Mouse (Mus musculus): ENCODE results near the gene Fam222a.

The Fam222a gene

DNA sequence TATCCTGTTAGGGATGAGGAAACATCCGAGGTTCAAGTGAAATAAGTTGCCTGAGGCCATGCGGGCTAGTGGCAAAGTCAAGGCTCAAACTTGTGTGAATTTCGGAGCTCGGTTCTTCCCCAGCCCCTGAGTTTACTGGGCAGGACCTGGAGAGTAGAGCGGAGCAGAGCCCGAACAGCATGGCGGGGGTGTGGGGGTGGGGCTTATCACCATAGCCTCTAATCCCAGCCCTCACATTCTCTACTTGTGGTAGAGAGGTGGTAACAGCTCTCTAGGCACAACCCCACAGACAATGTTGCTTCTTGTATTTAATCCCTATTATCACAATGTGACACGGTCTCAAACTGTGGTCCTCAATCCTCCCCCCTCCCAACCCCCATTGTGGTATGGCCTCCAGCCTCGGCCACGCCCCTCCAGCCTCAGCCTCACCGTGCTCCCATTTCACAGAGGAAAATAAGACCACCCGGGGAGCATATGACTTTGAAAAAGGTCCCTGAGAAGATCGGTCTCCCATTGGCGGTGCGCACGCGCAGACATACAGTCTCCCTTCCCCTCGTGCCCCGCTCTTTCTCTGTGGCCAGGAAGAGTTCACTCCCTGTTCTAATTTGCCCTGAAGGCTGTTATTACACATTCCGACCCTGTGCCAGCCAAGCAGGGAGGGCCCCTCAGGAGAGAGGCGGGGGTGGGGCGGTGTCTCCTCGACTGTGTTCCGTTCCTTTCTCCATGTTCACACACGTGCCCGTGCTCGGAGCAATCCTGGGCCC, 79.6 kb downstream of the Fam222a start:
- ChIA-PET CTCF (interaction anchor here in 3 of 4 experiments (0.6 to 1.9 kb wide), 9 partner anchors 8 to 43 kb away, joined by 3 to 5 read pairs (median 4); no protein-coding TSS in a partner anchor), POLR2A (interaction anchor here in 3 of 4 experiments (0.6 to 1.6 kb wide), 12 partner anchors 11 to 189 kb away, joined by 3 to 7 read pairs (median 3); partner anchors contain the start of gene Trpv4 (in 1 of the 3))

DNA sequence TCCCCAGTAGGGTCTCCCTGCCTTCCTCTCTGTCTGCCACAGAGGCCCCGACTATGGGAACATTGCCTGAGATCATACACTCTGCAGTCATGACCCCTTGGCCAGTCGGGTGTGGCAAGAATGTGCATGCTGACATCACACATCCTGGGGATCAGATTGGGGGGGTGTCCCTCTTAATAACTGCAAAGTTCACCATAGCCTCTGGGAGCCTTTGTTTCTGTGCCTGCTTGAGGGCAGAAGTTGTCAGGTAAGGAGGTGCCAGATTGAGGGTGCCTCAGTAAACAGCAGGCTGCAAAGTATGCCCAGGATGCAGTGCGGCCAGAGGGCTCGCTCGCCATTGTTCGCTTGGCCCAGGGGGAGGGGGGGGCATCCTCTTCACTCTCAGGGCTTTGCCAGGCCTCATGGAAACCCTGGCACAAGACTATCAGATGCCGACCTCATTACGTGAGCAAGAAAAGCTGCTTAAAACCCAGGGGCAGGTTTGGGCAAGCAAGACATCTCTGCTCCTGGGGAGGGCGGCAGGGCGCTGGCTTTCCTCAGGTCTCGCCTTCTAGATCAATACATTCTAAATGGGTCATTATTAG, 81.0 kb downstream of the Fam222a start:
- ChIA-PET CTCF (interaction anchor here in 1 of 4 experiments (1.2 to 1.3 kb wide), 2 partner anchors 8 to 9 kb away, joined by 3 to 4 read pairs; no protein-coding TSS in a partner anchor), POLR2A (interaction anchor here in 1 of 4 experiments (1.3 kb wide), 1 partner anchor 14 kb away, joined by 3 read pairs; no protein-coding TSS in a partner anchor)

DNA sequence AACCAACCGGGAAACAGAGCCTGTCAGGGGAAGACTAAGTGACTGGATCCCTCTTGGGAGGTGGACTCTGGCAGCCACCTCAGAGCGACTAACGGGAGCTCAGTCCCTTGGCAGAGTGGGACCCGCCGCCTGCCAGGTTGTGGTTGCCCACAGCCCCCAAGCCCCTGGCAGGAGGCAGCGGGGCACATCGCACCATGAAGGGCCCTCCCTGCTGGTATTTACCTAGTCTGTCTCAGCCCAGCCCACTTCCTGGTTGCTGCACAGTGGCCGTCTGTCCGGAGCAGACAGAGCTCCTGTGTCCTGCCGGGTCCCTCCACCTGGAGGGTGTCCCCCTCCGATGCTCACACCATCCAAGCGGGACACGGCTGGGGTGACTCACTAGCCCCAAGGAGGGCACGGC, 83.2 kb downstream of the Fam222a start:
- POLR2A ChIA-PET: interaction anchor here (0.6 to 2.0 kb wide), 13 partner anchors 8 to 503 kb away, joined by 3 to 7 read pairs (median 4); partner anchors contain the start of gene Gltp (in 1 of the 4)
- CTCF ChIA-PET: interaction anchor here in 3 of 4 experiments (0.5 to 2.2 kb wide), 6 partner anchors 11 to 805 kb away, joined by 3 to 13 read pairs (median 5); no protein-coding TSS in a partner anchor

DNA sequence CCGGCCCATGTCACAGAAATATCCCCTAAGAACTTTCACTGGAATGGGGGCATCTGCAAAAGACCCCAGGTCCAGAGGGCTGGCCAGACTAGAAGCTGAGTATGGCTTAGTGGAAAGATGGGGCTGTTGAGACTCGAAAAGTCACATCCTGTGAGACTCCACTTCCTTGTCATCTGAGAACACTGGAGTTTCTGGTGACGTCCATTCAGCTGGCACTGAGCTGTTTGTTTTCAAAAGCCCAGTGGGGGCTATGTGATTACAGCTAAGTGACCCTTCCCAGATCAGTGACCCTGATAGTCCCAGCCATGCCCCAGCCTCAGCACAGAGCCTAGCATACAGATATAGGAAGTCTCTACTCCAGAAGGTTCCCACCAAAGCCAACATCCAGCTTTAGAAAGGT, 83.6 kb downstream of the Fam222a start:
- POLR2A ChIA-PET: interaction anchor here (0.6 to 2.0 kb wide), 6 partner anchors 10 to 47 kb away, joined by 3 to 7 read pairs (median 5); no protein-coding TSS in a partner anchor
- CTCF ChIA-PET: interaction anchor here in 2 of 4 experiments (0.5 to 2.2 kb wide), 7 partner anchors 10 to 805 kb away, joined by 3 to 13 read pairs (median 4); no protein-coding TSS in a partner anchor

DNA sequence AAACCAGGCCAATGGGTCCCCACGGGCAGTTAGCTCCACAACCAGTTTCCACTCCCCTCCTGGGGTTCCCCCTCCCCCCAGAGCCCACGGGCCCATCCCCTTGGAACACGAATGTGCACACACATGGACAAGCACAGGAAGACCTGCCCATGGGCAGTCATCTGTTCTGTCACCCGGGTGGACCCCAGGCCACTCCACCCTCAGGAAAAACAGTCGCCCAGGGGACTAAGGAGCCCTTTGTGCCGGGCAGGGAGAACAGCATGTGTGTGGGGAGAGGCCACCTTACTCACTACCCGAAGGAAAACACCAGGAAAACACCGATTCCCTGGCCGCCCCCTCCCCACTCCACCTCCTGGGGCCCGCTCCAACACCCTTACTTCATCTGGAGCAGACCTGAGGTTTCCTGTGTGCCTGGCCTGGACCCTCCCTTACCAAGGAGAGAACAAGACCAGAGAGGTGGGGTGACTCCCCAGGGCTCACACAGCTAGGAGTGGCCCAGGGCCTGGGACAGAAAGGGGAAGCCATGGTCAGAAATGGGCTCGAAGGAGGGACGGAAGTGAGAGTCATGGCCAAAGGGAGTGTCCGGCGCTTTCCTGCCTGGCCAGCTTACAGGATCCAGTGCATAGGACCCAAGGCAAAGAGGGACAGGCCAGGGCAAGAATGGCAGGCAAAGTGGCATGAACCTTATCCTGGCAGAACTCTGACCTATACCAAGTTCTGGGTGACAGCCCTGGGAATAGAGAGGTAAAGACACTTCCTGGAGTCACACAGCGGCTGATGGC, 86.0 kb downstream of the Fam222a start:
- ChIA-PET POLR2A (interaction anchor here in 1 of 4 experiments (1.0 kb wide), 1 partner anchor 11 kb away, joined by 3 read pairs; no protein-coding TSS in a partner anchor), CTCF (interaction anchor here in 2 of 4 experiments (1.2 kb wide), 2 partner anchors 14 to 35 kb away, joined by 3 to 4 read pairs; no protein-coding TSS in a partner anchor)

DNA sequence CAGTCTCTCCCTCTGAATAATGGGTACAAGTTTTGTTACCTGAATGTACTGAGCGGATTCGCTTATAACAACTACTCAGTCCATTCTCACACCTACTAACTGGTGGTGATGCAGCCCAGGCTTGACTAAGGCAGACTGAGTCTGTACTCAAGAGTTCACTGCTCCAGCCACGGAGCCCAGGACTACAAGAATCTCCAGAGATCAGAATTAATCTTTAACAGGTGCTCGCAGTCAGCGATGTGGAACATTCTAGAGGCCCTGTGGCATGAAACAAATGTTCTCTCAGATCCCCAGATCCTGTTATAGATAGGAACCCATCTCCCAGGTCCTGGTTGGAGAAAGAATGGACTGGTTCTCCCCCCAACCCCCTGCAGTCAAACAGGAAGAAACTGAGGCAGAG, 87.9 kb downstream of the Fam222a start:
- ChIA-PET POLR2A (interaction anchor here in 1 of 4 experiments (1.1 kb wide), 1 partner anchor 11 kb away, joined by 3 read pairs; no protein-coding TSS in a partner anchor), CTCF (interaction anchor here in 2 of 4 experiments (1.2 to 2.5 kb wide), 3 partner anchors 12 to 246 kb away, joined by 3 to 8 read pairs (median 7); no protein-coding TSS in a partner anchor)

DNA sequence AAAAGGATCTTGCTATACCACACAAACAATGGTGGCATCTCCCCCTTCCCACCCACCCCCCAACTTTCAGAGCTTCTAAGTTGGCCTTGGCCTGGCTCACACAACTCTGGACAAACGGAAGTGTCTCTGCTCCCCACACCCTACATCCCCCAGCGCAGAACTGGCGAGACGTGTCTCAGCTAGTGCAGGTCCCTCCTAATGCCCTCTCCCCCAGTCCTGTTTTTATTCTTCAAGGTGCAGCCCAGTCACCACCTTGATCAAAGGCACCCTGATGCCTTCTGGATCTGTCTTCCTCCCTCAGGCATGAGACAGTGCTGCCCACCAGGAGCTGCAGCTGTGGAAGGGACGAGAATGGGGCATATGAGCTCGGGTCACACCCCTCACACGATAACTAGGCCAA, 88.5 kb downstream of the Fam222a start:
- CTCF ChIA-PET: interaction anchor here in 2 of 4 experiments (0.5 to 3.7 kb wide), 6 partner anchors 11 to 301 kb away, joined by 3 to 14 read pairs (median 8); no protein-coding TSS in a partner anchor
- POLR2A ChIA-PET: interaction anchor here in 1 of 4 experiments (1.1 kb wide), 1 partner anchor 10 kb away, joined by 3 read pairs; no protein-coding TSS in a partner anchor

DNA sequence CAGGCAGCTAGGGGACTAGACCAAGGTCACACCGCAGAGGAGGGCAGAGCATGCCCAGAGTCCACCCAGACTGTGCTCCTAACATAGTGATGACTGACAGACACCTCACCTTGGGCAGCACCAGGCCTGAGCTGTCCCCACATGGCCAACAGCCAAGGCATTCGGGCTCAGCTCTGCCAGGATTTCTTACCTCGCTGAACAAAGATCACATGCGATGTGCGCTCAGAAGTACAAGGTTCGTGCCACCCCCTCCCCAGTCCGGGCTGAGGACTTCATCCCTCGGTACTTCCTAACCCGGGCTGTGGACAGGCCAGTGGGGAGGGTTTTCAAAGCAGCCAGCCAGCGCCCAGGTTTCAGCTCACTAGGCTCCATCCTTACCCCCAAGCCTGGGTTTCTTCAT, 89.6 kb downstream of the Fam222a start:
- CTCF ChIA-PET: interaction anchor here in 2 of 4 experiments (0.8 to 3.7 kb wide), 5 partner anchors 9 to 37 kb away, joined by 3 to 14 read pairs (median 8); no protein-coding TSS in a partner anchor
- POLR2A ChIA-PET: interaction anchor here in 2 of 4 experiments (1.2 to 1.6 kb wide), 4 partner anchors 10 to 116 kb away, joined by 3 to 5 read pairs (median 3); no protein-coding TSS in a partner anchor

DNA sequence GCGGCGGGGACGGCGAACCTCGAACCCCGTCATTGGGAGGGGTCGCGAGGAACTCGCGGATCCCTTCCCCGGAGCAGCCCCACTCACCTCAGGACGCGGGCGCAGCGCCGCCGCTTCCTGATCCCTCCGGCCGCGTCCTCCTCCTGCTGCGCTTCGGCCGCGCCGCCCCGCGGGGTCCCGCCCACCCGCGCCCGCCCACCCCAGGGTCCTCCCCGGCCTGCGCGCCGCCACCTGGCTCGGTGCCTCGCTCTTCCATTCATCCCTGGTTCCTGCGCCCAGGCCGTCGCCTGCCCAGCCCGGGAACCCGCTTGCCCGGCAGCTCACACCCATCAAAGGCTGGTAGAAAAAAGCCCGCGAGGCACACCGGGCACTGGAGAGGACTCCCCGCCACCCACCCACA, 90.4 kb downstream of the Fam222a start, which contains the start of gene Trpv4:
Gene Trpv4 (minus strand): TSS at position 167 of the 400 bp plus-strand sequence.
- ChIA-PET CTCF (interaction anchor here (0.6 to 3.7 kb wide), 10 partner anchors 8 to 321 kb away, joined by 3 to 14 read pairs (median 4); no protein-coding TSS in a partner anchor), POLR2A (interaction anchor here in 3 of 4 experiments (0.9 to 1.9 kb wide), 8 partner anchors 9 to 115 kb away, joined by 3 to 7 read pairs (median 3); no protein-coding TSS in a partner anchor)

DNA sequence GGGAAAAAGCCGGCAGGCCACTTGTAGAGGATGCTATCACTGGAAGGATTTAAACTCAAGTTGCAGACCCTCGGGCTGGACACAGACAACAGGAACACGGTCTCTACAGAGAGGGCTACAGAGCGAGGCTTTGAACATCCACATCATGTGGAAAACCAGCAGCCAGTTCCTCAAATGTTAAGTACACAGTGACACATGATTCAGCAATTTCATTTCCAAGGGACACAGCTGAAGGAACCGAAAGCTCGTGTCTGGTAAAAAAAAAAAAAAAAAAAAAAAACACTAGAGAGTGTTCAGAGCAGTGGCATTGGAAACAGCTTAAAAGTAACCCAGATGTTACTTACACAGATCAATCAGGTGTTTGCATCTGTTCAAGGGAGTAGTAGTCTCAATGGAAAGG, 93.2 kb downstream of the Fam222a start:
- ChIA-PET POLR2A (interaction anchor here (0.6 to 2.2 kb wide), 7 partner anchors 9 to 806 kb away, joined by 3 to 6 read pairs (median 4); no protein-coding TSS in a partner anchor), CTCF (interaction anchor here (0.5 to 2.4 kb wide), 15 partner anchors 10 to 1491 kb away, joined by 3 to 10 read pairs (median 4); partner anchors contain the start of gene Cabp1 (in 1 of the 4))

Measured in embryonic stem cell, embryonic (primary cell).